Mouse (Mus musculus): Measurements from ENCODE around the gene Hrc.
"Not testable (repeated sequence)": the region's sequence is repeated elsewhere in the genome, so short reads cannot be mapped to it uniquely, and the experiment has no call there.

Hrc gene

GRCm38 (mm10) chr7:45333431-45333982 lies 1.6 kb upstream of the Hrc start, which contains the start of gene Trpm4:
Gene Trpm4 (minus strand): TSS chr7:45333780.
- peak; percentile 75 for DNase-seq (ENCODE audit: low read depth)

DNA sequence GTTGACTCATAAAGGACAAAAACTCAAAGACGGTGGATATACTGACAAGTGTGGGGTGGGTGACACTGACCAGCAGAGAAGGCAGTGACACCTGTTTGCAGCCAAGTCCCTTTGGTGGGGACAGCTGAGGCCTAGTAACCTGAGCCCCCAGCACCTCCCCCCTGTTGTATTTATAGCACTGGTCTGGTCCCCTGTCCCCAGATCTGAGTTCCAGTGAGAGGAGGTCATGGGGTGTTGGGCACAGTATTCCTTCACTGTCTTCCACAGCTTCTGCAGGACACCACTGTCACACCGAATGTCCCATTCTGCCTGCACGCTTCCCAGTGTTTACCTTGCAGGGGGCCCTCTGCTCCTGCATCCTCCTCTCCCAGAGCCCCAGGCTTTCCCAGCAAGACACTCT lies 485 bp upstream of the Hrc start:
- DNase-seq (ENCODE audit: low read depth) = no peak

DNA sequence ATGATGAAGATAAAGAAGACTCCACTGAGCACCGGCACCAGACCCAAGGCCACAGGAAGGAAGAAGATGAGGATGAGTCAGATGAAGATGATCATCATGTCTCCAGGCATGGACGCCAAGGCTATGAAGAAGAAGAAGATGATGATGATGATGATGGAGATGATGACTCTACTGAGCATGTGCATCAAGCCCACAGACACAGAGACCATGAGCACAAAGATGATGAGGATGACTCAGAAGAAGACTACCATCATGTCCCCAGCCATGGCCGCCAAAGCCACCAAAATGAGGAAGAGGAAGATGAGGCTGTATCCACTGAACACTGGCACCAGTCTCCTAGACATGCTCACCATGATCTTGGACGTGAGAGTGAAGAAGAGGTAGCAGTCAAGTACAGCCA lies 1.2 kb downstream of the Hrc start:
- DNase-seq (ENCODE audit: low read depth) = peak; percentile 43

- DNase-seq (ENCODE audit: low read depth) = no peak
These were observed 2.4 kb downstream of the Hrc start for GRCm38 (mm10) chr7:45337469-45337868.

DNA sequence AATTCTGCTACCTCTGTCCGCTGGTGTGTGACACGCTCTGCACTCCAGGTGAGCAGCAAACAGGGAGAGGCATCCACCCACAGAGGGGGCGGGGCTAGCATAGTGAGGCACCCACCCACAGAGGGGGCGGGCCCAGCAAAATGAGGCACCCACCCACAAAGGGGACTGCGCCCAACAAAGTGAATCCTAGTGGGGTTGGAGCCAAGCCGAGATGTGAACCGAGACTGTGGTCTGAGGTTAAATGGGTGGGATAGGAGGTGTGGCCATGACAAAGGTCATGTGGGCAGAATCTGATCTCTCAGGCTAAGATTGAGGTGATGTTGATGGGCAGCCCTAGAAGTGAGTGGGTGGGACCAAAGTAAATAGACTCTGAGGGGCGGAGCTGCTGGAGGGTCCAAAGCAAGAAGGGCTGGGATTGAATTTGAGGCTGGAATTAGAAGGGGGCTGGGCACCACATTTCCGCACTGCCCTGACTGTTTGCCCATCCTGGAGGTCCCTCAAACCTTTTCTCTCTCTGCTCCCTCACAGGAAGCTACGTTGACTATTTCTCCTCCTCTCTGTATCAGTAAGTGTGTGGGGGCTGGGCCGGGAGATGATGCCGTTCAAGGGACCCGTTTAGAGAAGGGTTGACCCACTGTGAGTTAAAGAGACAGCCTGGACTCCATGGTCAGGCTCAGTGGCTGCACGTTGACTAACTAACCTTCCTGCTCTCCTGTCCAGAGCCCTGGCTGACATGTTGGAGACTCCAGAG lies 3.2 kb downstream of the Hrc start:
- peak; percentile 80 for DNase-seq (ENCODE audit: low read depth)

DNA sequence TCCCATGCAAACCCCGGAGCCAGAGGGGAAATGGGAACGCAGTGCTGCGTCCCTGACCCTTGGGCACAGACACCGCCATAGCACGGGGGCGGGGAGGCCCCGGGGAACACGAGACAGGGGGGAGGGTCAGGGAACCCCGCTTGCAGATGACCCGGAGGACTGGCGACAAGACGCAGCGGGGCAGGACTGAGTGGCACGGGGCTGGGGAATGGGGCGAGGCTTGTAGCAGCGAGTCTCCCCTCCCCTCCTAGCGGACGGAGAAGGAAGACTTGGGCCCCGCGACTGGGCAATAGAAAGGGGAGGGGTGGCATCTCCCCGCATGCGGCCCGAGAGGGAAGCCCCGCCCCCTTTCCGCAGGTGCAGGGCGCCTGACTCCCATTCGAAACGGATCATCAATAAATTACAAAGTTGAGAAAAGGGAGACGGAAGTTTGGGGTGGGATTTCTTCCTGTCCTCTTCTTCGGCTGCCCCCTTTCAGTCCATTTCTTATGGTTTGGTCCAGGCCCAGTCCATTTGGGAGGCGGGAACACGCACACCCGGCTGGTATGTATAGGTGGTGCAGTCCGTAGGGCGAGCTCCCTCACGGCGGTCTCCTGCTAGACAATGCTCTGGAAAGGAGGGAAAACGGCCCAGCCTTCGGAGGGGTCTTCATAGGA lies 4.4 kb downstream of the Hrc start:
- peak; percentile 94 for DNase-seq (ENCODE audit: low read depth)

- peak; percentile 11 for DNase-seq (ENCODE audit: low read depth)
These were observed 5.0 kb downstream of the Hrc start for GRCm38 (mm10) chr7:45340066-45340442.

GRCm38 (mm10) chr7:45340669-45341068 lies 5.6 kb downstream of the Hrc start:
- peak; percentile 78 for DNase-seq (ENCODE audit: low read depth)

DNA sequence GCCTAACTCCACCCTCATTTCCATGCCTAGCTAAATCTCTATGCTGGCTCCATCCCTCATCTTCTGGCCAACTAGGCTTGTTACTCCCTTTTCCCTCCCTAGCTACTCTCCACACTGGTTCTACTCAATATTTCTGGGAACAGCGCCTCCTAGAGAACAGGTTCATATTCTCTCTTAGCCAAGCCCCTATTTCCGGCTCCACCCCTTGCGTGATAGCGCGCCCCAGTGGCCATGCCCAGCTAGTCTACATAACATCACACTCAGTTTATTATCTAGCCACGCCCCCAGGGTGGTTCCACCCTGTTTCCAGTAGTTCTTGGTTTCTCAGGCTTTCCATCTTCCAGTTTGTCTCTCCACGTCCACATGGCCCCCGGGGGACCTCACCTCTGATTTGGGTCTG lies 6.2 kb downstream of the Hrc start:
- peak; percentile 96 for DNase-seq (ENCODE audit: low read depth)

- DNase-seq (ENCODE audit: low read depth) = peak; percentile 11
These were observed 7.0 kb downstream of the Hrc start for GRCm38 (mm10) chr7:45342081-45342480.

- DNase-seq (ENCODE audit: low read depth) = peak; percentile 67
These were observed 8.5 kb downstream of the Hrc start for GRCm38 (mm10) chr7:45343543-45343942.

DNA sequence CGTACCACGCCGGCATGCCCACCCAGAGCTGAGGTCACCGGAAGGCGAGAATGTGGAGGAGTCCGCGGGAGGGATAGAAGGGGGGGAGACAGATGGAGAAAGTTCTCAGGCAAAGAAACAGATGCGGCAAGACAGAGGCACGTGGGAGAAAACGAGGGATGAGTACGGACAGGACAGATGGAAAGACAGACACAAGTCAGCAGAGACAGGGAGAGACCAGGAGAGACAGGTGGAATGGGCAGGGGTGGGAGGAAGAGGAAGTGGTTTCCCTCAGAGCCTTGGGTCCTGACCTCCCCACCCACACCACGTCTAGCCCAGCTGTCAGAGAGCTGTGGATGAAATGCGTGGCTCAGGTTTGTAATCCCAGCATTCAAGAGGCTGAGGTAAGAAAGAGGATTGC lies 11.8 kb downstream of the Hrc start:
- no peak for DNase-seq (ENCODE audit: low read depth)

- no peak for DNase-seq (ENCODE audit: low read depth)
These were observed 18.0 kb downstream of the Hrc start for GRCm38 (mm10) chr7:45353041-45353440.

DNA sequence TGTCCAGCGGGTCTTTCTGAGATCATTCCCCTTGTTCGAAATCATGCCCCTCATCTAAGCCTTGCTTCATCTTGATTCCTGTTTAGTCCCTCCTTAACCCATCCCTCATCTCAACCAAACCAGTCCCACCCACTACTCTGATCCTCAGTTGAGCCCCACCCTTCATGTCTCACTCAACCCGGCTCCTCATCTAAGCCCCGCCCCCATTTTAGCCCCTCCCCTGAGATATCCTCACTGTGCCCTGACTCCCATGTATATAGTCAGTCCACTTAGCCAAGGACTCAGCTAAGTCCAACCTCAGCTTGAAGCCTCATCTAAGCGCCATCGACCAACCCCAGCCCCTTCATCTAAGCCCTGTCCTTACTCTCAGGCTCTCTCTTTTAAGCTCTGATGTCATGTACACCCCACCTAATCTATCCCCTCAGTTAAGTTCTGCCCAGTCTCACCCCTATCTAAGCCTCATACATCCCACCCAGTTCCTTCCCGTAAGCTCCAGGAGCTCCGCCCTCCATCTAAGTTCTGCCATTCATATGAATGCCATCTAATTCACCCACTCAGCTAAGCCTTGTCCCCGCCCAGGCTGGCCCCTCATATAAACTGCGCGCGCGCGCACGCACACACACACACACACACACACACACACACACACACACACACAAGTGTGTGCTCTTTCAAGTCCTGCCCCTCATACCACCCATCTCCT lies 20.4 kb downstream of the Hrc start:
- DNase-seq (ENCODE audit: low read depth) = no peak

GRCm38 (mm10) chr7:45356087-45356486 lies 21.0 kb downstream of the Hrc start:
- no peak for DNase-seq (ENCODE audit: low read depth)

GRCm38 (mm10) chr7:45359081-45359480 lies 24.0 kb downstream of the Hrc start:
- DNase-seq (ENCODE audit: low read depth) = not testable (repeated sequence)

DNA sequence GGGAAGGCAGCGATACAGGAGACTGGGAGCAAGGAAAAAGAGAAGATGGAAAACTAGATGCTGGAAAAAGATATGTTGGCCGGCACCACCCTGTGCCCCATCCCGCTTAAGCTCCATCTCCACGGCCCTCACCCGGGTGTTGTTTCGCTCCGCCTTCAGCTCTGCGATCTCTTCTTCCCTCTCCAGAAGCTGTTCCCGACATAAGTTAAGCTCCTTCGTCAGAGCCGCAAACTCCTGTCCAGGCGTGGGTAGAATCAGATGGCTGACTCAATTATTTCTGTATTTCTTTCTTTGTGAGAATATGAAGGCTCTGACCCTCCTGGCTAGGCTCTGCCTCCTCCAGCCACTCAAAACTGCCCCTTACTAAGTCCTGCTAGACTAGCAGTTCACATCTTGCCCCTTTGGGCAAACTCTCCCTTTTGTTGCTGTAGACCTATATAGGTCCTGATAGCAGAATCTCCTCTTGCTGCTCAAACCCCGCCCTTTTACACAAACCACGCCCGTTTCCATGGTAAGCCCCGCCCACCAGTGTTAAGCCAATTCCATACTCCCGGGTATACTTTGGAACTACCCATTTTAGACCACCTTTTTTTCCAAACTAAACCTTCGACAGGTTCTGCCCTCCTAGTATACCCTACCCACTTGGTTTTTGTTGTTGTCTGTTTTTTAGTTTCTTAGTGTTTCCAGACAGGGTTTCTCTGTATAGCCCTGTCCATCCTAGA lies 25.5 kb downstream of the Hrc start:
- DNase-seq (ENCODE audit: low read depth) = no peak

DNA sequence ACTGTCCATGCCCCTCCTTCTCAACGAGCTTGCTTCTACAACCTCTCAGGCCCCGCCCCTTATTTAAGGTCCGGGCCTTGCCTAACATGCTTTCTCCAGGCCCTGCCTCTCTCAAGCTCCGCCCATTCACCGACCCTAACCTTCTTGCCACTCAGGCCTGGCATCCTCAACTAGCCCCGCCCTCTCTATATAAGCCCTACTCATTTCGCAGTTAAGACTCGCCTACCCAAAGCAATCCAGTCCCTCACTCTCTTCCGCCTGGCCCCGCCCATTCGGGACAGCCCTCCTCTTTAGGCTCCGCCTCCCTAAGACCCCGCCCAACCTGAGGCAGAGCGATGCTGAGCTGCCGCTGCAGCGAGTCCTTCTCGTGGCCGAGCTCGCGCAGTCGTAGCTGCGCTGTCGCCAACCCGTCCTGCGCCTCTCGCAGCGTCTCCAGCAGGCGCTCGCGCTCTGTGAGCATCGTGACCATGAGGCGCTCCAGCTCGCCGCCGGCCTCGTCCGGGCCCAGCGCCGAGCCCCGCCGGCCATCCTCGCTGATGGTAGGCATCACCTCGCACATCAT lies 26.2 kb downstream of the Hrc start:
- no peak for DNase-seq (ENCODE audit: low read depth)

DNA sequence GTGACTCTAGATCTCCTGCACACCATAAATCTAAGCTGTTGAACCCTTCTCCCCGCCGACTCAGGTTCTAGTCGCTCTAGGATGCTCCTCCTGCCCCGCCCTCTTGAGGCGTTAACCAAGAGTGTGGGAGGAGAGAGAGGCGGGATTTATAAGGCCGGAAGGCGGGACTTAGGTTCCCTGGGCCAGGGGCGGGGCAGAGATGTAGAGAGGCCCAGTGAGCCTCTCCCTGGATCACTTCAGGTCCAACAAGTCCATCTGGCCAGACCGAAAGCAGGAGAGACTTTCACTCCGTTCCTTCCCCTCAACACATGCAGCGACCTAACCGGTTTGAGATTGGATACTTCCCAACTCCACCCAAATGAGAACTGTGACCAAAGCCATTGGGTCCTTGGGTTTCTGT lies 27.7 kb downstream of the Hrc start:
- peak; percentile 51 for DNase-seq (ENCODE audit: low read depth)

DNA sequence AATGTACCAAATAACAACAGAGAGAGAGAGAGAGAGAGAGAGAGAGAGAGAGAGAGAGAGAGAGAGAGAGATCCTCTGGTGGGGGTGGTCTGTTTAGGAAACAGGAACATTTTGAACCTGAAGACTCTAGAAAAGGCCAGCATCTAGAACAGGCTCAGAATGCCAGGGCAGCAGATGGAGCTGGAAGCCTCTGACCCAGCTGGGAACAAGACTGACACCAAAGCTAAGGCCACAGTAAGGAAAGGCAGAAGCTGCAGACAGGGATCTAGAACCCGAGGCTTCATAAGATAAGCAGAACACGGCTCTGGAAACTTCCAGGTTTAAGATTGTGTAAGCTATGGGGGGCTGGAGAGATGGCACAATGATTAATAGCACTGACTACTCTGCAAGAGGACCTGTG lies 28.9 kb downstream of the Hrc start:
- DNase-seq (ENCODE audit: low read depth) = no peak

GRCm38 (mm10) chr7:45365742-45366651 lies 30.9 kb downstream of the Hrc start:
- DNase-seq (ENCODE audit: low read depth) = no peak
